Mouse (Mus musculus) E14TG2a.4 (cell line): ENCODE data around the gene Gm49387.

ENCODE experiments used
- H3K27me3 ChIP-seq: 2 replicates; pipeline ENCODE4 v1.6.1; 2014; ENCODE audit warnings: low read length, control low read depth; ENCODE audit not compliant: insufficient read depth
- H3K36me3 ChIP-seq: 2 replicates; pipeline ENCODE4 v1.6.1; 2014; ENCODE audit warnings: low read length, control low read depth; ENCODE audit not compliant: insufficient read depth
- H3K4me1 ChIP-seq: replicated peaks from 2 replicates; pipeline ENCODE4 v1.6.1; 2014; ENCODE audit warnings: low read depth, low read length, control low read depth
- H3K4me3 ChIP-seq: replicated peaks from 2 replicates; pipeline ENCODE4 v1.5.1; 2014; ENCODE audit warnings: mild to moderate bottlenecking, low read length
- H3K9me3 ChIP-seq: 2 replicates; pipeline ENCODE4 v1.6.1; 2014; ENCODE audit warnings: low read length, control low read depth
- CTCF ChIP-seq: conservative IDR thresholded peaks from 2 replicates; pipeline ENCODE4 v1.5.1; 2014; ENCODE audit warnings: low read length
- NANOG ChIP-seq: IDR thresholded peaks from 2 replicates; pipeline ENCODE4 v1.6.1; 2014; ENCODE audit warnings: borderline replicate concordance, low read length, mixed read lengths
- POU5F1 ChIP-seq: IDR thresholded peaks from 2 replicates; pipeline ENCODE4 v1.6.1; 2014; ENCODE audit warnings: low read length, borderline replicate concordance

Gene Gm49387

GRCm38 (mm10) chr14:31583082-31583481 is 57.6 kb downstream of the Gm49387 start:
- Histone ChIP-seq H3K27me3 (peaks cover 7% of the 10 kb centered on the region; the same call in 1 of the 2 replicates), H3K36me3 (no peaks in the 10 kb centered on the region), H3K4me3 (no peak overlapping the region), H3K9me3 (no peaks in the 10 kb centered on the region), H3K4me1 (no peaks in the 10 kb centered on the region)
- no peak for TF ChIP-seq NANOG
- no peak for TF ChIP-seq POU5F1

- Histone ChIP-seq H3K27me3 (peaks cover 11% of the 10 kb centered on the region), H3K4me3 (no peak overlapping the region), H3K9me3 (no peaks in the 10 kb centered on the region), H3K36me3 (no peaks in the 10 kb centered on the region), H3K4me1 (no peaks in the 10 kb centered on the region)
- TF ChIP-seq NANOG (no peak), CTCF (no peak), POU5F1 (no peak)
Measured at GRCm38 (mm10) chr14:31577966-31578735, 62.5 kb downstream of the Gm49387 start.

GRCm38 (mm10) chr14:31576846-31577697 is 63.6 kb downstream of the Gm49387 start:
- Histone ChIP-seq H3K36me3 (no peaks in the 10 kb centered on the region), H3K27me3 (peaks cover 11% of the 10 kb centered on the region), H3K4me3 (no peak overlapping the region), H3K9me3 (no peaks in the 10 kb centered on the region), H3K4me1 (no peaks in the 10 kb centered on the region)
- TF ChIP-seq CTCF (no peak), POU5F1 (no peak), NANOG (no peak)

- TF ChIP-seq CTCF (no peak), POU5F1 (no peak), NANOG (no peak)
- Histone ChIP-seq H3K4me1 (no peaks in the 10 kb centered on the region), H3K36me3 (no peaks in the 10 kb centered on the region), H3K27me3 (peaks cover 11% of the 10 kb centered on the region), H3K9me3 (no peaks in the 10 kb centered on the region), H3K4me3 (no peak overlapping the region)
Measured at GRCm38 (mm10) chr14:31575866-31576265, 64.8 kb downstream of the Gm49387 start.

- TF ChIP-seq NANOG (no peak), CTCF (no peak), POU5F1 (no peak)
- H3K4me3 ChIP-seq = no peak overlapping the region
- no peaks in the 10 kb centered on the region for H3K4me1 ChIP-seq
- no peaks in the 10 kb centered on the region for H3K9me3 ChIP-seq
- H3K36me3 ChIP-seq = no peaks in the 10 kb centered on the region
- peaks cover 13% of the 10 kb centered on the region for H3K27me3 ChIP-seq
Measured at GRCm38 (mm10) chr14:31574903-31575665, 65.6 kb downstream of the Gm49387 start.

- Histone ChIP-seq H3K4me3 (no peak overlapping the region), H3K27me3 (peaks cover 13% of the 10 kb centered on the region), H3K9me3 (no peaks in the 10 kb centered on the region), H3K36me3 (no peaks in the 10 kb centered on the region), H3K4me1 (no peaks in the 10 kb centered on the region)
- TF ChIP-seq POU5F1 (no peak), CTCF (no peak), NANOG (no peak)
Measured at GRCm38 (mm10) chr14:31572561-31573175, 68.0 kb downstream of the Gm49387 start.

- Histone ChIP-seq H3K36me3 (no peaks in the 10 kb centered on the region), H3K4me1 (peaks cover 2% of the 10 kb centered on the region; the same call in 1 of the 2 replicates), H3K4me3 (no peak overlapping the region), H3K27me3 (peaks cover 12% of the 10 kb centered on the region), H3K9me3 (no peaks in the 10 kb centered on the region)
- TF ChIP-seq NANOG = no peak
Measured at GRCm38 (mm10) chr14:31571419-31571818, 69.3 kb downstream of the Gm49387 start.
